Mouse (Mus musculus) adrenal gland, adult 18-20 months (tissue): ENCODE data around the gene Nes. TPM values are rescaled to one million over a fixed set of nuclear protein-coding genes. Genes with fewer than 3 reads are reported as not detected.

Experiments used
- DNase-seq, 2 experiments: peaks; one replicate each; pipeline ENCODE4 v3.0.0; 2021 to 2022; ENCODE audit warnings: low spot score in 2 of 2
- total RNA-seq, 2 experiments: library from RNA; stranded (reverse); gene quantifications; 1 replicate in 1 of 2; 2 replicates in 1 of 2; pipeline ENCODE4 v1.2.3; 2021

The Nes gene
- total RNA-seq, 2 experiments from 2014 or later, result 5.9 to 19.4 TPM

DNA sequence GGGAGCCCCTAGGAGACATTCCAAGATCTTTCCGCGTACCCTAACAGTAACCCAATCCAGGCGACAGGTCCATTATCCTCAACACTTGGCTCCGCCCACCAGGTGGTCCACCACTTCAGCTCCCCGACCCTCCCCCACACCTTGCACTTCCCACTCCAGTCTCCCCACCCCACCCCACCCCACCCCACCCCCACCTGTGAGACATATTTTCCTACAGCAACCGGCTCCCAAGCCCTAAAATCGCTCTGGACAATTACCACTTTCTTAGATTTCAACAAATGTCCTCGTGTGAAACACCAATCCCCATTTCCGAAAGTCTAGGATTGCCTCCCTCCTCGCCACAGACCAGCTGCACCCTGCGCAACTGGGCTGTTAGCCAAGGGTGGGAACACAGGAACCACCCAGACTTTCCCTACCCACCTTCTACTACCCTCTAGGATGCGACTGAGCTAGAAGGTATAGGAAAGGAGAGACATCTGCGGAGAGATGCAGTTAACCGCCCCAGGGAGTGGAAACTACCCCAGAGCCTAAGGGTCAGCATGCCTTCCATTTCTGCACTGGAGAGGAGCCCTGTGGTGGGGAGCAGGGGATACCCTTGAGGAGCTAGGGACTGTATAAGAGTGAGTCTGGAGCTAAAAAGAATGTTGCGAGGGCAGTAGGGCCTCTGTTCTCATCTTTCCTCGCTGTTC, 21.5 kb upstream of the Nes start:
- no peak for DNase-seq

DNA sequence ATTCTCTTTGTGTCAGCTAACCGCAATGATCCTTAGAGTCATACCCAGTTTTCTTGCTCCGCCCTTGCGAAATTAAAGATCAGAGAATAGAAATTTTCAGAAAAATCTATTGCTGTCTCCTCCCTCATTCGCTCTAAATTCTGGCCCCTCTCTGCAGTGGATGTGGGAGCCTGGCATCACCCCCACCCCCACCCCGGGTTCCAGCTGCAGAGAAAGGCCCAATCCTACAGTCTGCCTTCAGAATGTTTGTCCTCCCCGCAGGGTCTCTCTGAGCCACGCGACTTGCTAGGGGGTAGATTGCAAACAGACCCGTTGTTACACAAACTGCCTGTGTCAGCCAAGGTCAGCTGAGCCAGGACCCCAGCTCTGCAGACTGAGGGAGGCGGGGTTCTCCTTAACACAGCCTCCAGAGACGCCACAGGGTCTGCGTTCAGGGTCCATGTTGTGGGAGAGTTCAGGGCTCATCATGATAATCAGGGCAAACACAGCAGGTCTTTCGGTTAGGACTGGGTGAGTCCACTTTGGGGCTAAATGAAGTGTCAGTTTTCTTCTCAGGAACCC, 20.8 kb upstream of the Nes start:
- DNase-seq, result no peak

DNA sequence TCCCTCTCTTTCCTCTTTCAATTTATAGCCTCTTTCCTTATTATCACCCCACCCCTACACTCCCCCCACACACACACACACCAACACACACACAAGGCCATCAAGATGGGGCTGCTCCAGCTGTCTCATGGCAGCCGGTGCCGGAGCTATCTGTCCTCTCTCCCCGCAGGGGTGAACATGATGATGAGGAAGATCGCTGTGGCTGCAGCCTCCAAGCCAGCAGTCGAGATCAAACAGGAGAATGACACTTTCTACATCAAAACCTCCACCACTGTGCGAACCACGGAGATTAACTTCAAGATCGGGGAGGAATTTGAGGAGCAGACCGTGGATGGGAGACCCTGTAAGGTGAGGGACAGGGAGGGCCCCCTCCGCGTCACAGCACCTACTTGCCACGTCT, 18.9 kb upstream of the Nes start:
- no peak for DNase-seq

DNA sequence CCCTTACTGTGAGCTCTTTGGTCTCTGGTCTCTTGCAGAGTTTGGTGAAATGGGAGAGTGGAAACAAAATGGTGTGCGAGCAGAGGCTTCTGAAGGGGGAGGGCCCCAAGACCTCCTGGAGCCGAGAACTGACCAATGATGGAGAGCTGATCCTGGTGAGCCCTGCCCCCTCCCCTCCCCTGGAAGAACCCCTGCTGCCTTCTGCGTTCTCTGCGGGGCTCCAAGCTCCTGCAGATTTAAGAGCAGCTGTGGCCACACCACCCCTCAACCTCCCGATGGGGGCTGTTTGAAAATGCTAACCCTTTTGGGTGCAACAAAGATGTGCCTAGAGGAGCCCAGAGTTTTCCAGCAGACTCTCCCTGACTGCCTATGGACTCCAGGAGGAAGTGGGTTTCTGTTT, 18.4 kb upstream of the Nes start:
- DNase-seq, result no peak

DNA sequence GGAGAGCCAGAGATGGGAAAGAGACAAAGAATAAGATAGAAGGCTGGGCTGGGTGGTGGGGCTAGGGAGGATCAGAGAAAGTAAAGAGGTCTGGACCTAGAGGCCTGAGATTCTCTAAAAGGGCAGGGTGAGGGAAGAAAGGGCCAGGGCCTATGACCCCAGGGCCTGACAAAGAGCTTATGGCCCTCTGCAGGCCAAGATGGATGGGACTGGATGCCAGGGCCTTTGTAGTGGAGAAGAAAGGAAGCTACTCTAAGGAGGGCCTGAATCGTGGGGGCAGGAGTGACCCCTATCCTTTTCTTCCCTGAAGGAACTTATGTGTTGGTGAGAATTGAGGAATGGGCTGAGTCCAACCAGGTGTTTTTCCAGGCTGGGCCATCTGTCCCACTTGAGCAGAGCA, 12.8 kb upstream of the Nes start:
- DNase-seq, result no peak

DNA sequence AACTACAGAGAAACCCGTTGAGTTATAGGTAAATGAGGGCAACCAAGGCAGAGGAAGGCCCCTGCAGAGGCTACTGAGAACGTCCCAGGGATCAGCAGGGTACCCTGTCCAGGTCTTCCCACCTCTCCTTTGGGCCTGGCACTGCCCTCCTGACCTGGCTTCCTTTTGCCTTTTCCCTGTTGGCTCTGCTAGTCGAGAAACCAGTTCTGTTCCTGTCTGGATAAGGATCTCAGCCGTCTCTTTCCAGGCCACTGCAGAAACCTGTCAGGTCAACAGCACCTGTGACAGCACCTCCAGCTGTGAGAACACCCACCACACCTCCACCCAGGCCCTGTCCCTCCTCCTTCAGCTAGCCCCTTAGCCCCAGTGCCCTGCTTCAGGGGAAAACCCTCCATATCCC, 12.4 kb upstream of the Nes start:
- DNase-seq, result no peak

DNA sequence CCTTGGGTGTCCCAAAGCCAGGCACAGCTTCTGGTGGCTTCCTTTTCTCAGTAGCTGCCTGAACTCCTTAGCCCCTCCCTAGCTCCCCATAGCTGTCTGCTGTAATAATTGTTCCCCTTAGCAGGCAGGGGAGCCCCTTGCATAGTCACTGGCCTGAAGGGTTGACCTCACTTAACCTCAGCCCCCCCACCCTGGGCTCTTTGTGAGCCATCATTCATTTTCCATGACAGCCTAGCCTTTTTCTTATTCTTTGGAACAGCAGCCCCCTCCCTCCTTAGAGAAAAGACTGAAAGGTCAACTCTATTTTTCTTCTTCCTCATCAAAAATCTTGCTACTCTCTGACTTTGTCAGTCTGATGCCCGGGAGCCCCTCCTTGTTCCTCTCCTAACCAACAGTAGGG, 11.9 kb upstream of the Nes start:
- DNase-seq, result no peak

DNA sequence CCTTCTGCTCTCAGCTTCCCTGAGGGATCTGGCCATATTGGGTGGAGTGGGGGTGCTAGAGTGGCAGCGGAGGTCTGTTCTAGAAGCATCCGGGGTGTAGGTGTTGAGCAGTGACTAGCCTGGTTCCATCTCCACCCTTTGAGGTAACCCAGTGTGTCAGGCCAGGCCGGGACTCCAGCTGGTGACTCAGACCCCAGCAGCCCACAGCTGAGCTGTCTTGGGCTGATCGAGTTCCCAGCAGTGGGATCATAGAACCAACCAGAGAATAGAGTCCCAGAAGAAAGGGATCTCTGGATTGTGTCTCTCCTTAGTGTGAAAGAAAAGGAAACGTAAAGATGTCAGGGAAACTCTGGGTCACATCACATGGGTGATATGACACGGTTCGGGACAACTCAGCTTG, 11.5 kb upstream of the Nes start:
- no peak for DNase-seq

DNA sequence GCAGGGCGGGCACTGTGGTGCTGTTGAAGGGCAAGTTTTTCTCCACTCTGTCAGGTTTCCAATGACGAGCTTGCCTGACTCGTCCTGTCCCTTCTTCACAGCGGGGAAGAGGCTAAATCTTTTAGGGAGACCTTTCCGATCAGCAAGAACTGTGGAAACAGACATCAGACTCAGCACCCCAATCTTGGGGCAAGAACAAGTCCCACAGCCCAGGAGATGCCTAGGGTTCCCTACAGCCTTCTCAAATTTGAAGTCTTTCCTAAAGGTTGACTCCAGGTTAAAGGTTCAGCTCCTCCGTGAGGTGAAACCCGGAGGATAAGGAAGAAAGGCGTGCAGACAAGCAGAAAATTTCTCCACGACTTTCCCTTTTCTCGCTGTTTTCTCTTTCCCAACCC, 10.7 kb upstream of the Nes start:
- no peak for DNase-seq

DNA sequence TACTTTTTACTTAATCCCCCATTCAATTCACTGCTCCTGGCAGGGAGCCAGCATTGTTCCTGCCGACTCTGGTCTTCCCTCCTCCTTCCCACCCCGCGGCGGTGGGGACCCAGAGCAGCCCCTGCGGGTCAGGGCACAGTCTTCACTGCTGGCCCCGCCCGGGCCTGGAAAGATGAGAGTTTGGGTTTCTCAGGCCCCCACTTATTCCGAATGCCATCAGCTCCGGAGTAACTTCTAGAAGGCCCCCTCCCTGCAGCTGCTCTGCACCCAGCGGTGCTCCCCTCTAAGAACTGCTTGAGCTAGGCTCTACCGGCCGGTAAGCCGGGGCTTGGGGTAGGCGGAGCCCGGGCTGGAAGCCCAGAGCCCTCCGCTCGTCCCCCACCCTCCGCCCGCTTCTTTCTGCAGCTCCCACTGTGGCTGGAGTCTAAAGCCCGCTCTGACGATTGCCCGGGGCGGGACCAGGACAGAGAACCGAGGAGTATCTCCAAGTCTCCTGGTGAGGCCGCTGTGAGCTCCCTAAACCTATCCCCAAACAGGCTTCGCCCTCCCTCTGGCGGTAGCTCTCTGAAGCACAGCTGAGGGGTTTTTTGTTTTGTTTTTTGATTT, 10.2 kb upstream of the Nes start:
- DNase-seq, result peak; percentile 72 to 74

DNA sequence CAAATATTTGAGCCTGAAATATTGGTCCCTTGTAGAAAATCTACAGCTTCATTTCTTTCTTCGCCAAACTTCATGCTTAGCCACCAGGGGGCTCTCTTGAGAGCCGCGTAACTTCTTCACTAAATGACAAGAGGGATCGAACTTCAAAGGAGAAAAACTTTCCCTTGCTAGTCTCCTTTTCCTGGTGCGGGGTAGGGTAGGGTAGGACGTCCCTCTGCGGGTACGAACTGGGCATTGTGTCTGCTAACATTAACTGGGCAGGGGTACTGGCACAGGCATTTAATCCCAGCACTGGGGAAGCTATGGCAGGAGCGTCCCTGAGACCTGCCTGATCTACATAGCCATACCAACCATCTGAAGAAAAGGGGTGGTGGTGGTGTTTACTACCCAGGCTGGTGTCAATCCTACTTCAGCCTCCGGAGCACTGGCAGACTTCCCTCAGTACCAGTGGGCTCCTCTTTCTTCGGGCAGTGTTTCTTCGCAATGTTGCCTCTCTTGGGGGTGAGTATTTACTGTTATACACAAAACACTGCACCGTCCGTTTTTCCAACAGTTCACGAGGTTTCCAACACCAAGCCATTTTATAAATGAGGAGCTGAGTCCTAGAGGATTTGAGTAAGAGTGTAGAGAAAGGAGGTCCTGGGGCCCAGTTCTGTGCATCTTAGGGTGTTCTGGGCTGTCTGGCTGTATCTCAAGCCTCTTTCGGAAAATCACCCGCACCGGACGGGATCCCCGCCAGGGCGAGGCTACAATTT, 517 bp upstream of the Nes start:
- DNase-seq, result peak; percentile 55 to 62

DNA sequence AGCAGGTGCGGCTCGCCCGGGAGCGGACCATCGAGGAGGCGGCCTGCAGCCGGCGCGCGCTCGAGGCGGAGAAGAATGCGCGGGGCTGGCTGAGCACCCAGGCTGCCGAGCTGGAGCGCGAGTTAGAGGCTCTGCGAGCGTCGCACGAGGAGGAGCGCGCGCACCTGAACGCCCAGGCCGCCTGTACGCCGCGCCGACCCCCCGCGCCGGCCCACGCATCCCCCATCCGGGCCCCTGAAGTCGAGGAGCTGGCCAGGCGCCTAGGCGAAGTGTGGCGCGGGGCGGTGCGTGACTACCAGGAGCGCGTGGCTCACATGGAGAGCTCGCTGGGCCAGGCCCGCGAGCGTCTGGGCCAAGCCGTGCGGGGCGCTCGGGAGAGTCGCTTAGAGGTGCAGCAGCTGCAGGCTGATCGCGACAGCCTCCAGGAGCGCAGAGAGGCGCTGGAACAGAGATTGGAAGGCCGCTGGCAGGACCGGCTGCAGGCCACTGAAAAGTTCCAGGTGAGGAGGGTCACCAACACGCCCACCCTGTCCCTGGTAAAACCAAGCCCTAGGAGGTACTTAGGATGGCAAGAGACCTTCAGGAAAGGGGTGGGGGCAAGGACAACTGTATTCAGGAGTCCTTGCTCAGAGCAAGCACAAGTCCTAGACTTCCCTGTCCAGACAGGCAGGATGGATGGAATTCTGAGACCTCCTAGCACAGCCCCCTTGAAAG, 768 bp downstream of the Nes start:
- no peak for DNase-seq

DNA sequence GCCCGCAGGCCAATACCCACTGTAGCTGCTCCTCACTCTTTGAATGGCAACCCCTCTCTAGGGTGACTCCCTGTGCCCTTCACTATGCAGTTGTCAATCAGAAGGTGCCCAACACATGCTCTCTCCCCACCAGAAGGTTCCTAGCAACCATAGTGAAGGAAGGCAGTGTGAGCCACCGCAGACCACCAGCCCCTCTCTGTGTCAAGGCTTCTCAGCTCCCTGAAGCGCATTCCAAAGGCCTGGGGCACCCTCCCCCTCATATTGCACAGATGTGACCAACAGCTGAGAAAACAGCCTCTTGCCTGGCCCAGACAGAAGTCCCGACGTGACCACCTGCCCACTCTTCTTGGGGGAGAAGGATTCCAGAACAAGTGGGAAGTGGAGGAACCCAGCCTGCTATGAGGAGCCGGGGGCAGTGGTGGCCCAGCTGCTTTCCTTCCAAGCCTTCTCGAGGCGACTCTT, 1.4 kb downstream of the Nes start:
- no peak for DNase-seq

DNA sequence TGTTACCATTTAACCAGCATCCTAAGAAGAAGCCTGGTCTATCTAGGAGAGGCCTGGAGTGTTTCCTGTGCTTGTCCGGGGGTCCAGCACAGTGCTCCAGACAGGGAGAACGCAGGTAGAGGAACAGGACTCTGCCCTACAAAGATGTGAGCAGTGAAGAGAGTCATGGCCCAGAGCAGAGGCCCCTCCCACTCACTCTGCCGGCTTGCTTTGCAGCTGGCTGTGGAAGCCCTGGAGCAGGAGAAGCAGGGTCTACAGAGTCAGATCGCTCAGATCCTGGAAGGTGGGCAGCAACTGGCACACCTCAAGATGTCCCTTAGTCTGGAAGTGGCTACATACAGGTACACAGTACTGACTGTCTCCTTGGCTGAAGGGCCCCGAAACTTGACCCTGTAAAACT, 1.9 kb downstream of the Nes start:
- no peak for DNase-seq

DNA sequence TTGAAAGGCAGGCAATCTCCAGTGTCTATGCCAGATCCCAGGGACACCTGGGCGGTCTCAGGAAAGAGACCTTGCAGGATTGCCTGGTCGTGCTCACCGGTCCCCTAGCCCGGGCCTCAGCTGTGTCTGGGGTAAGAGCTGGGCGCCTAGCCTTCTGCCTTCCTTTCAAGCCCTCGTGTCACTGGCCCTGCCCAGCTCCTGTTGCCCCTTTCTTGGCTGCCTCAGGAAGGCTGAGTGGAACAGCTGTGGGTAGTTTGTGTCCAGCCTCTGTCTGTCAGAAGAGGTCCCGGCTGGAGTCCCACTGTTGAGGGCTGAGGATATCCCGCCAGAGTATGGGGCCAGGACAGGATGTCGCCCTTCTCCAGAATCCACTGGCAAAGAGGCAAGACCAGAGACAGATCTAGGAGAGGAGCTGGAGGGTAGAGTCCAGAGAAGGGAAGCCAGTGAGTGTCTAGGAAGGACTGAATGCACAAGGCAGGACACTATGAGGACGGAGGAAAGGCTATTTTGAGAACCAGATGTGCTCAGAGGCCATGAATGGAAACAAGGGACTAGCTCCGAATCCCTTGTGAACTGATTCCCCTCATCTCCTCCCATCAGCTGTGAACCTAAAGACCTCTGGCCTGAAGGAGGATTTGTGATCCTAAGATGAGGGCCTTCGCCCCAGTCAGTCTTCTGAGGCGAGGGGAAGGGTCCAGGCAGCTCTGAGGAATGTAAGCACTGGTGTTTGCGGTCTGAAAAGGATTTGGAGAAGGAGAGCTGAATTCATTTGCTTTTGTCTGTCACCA, 2.9 kb downstream of the Nes start:
- no peak for DNase-seq

DNA sequence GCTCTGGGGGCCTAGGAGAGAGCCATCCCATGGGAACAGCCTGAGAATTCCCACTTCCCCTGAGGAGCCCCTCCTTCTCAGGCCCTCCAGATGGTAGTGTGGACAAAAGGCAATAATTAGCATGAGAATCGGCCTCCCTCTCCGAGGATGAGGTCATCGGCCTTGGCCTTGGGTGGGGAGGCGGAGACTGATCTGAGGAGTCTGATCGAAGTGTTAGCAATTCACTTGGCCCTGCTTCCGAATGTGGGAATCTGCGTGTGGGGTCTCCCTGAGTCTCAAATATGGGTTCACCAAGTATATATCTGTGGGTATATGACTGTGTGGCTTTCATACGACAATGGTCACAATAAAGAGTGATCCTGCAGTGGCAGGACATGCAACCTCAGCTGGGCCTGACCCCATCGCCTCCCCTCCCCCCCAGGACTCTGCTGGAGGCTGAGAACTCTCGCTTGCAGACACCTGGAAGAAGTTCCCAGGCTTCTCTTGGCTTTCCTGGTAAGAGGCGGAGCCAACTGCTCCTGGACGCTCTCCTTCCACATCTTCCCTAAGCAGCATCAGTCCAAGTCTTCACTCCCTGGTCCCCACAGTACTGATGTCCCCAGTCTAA, 3.6 kb downstream of the Nes start:
- DNase-seq, result peak in 1 of 2 experiments; percentile 44

DNA sequence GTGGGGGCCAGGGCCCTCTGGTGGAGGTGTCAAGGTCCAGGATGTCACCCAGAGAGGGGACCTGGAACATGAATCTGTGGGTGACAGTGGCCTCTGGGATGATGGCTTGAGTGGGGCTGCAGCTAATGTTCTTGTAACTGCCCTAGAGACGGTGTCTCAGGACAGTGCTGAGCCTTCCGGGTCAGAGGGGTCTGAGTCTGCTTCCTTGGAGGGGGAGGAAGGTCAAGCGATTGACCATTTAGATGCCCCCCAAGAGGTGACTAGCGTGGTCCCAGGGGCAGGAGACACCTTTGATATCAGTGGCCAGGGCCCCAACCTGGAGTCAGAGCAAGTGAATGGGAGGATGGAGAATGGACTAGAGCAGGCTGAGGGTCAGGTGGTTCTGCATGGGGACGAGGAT, 8.6 kb downstream of the Nes start:
- no peak for DNase-seq

DNA sequence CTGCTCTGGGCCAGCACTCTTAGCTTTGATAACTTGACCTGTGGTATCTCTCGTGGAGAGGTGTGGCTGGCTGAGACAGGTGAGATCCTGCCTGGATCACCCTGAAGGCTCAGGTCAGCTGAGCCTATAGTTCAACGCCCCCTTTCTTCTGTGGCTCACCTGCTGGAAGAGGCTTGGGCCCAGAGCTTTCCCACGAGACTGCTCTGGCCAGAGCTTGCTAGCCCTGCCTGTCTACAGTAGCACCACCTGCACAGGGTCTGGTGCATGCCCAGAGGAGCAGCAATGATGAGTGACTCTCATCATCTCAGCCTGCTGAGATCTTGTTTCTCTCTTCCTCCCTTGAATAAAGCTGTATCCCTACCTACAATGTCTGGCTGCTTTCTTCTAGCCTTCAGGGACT, 9.2 kb downstream of the Nes start:
- no peak for DNase-seq

DNA sequence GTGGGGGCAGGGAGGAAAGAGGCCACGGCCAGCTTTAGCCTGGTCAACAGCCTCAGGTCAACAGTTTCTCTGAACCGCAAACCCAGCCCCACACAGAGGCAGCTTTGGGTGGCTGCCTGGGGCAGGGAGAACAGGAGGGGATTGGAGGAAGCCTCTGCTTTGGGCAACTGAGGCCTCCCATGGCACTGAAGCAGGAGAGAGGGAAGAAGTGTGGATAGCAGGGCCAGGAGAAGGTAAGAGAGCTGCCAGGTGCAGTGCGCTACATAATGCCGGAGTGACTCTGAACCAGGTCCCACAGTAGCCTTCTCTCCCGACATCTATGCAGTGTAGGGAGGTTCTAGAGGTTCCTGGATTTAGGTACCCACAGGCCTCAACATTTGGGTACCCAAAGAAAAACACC, 9.8 kb downstream of the Nes start:
- DNase-seq, result no peak

DNA sequence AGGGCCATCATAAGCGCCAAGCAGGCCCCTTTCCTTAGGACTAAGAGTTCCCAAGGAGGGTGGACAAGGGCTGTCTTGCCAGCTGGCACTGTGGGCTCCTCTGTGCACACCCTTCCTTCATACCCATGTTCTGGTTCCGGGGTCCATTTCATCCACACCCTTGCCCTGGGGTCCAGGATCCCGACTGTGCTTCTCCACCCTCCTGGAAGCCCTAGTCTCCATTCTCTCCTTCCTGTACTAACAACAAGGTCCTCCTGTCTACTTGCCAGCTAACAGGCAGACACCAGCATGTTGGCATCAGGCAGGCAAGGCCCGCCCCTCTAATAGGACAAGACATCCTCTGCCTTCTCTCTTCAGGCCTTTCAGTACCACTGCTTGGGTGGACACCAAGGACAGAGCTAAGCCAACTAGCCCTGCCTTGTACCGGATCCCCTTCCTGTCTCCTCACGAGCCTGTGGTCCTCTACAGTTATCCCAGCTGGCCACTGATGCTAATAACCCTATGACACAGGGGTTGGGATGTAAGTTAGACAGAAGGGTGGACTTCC, 10.4 kb downstream of the Nes start:
- DNase-seq, result no peak
